Mouse (Mus musculus): ENCODE results near the gene Atxn3. TPM values are rescaled to one million over a fixed set of nuclear protein-coding genes. Genes with fewer than 3 reads are reported as not detected.

Atxn3 gene
- polyA plus RNA-seq (2015; fragmentation: Illumina TruSeq; extraction: RNeasy Lipid Tissue Mini Kit (QIAGEN cat#74804); ENCODE audit: low read depth, low replicate concordance): 15.3 TPM

GRCm38 (mm10) chr12:101957942-101958544 lies at the start of gene Atxn3:
Atxn3 (minus strand) TSS chr12:101958246.

GRCm38 (mm10) chr12:101975601-101976571 lies 17.8 kb upstream of the Atxn3 start, which contains the start of gene Cpsf2:
Cpsf2 (plus strand) TSS chr12:101975988.

GRCm38 (mm10) chr12:101912626-101913490 lies 45.2 kb downstream of the Atxn3 start, which contains the start of gene Trip11:
Trip11 (minus strand) TSS chr12:101913267.

Other genes starting within 250 kb of the Atxn3 start
- gene Tc2n, start 239.7 kb downstream of the Atxn3 start, polyA plus RNA-seq (2015; fragmentation: Illumina TruSeq; extraction: RNeasy Lipid Tissue Mini Kit (QIAGEN cat#74804); ENCODE audit: low read depth, low replicate concordance): 0.37 TPM
- 7.7 TPM for gene Fbln5, start 139.2 kb downstream of the Atxn3 start, polyA plus RNA-seq (2015; fragmentation: Illumina TruSeq; extraction: RNeasy Lipid Tissue Mini Kit (QIAGEN cat#74804); ENCODE audit: low read depth, low replicate concordance)
- 13.2 TPM for gene Trip11, start 45.0 kb downstream of the Atxn3 start, polyA plus RNA-seq (2015; fragmentation: Illumina TruSeq; extraction: RNeasy Lipid Tissue Mini Kit (QIAGEN cat#74804); ENCODE audit: low read depth, low replicate concordance)
- gene Cpsf2, start 17.7 kb upstream of the Atxn3 start, polyA plus RNA-seq (2015; fragmentation: Illumina TruSeq; extraction: RNeasy Lipid Tissue Mini Kit (QIAGEN cat#74804); ENCODE audit: low read depth, low replicate concordance): 24.0 TPM
- gene Slc24a4, start 170.5 kb upstream of the Atxn3 start, polyA plus RNA-seq (2015; fragmentation: Illumina TruSeq; extraction: RNeasy Lipid Tissue Mini Kit (QIAGEN cat#74804); ENCODE audit: low read depth, low replicate concordance): 19.7 TPM